Mouse (Mus musculus) heart, adult 18-20 months (tissue): Measurements from ENCODE around the gene Mid1. TPM values are rescaled to one million over a fixed set of nuclear protein-coding genes. Genes with fewer than 3 reads are reported as not detected.
"Not testable (repeated sequence)": the region's sequence is repeated elsewhere in the genome, so short reads cannot be mapped to it uniquely, and the experiment has no call there.

ENCODE experiments used
- DNase-seq, 2 experiments: peaks; one replicate each; pipeline ENCODE4 v3.0.0; 2021 to 2022; ENCODE audit warnings: mixed read lengths in 1 of 2
- total RNA-seq, 2 experiments: library from RNA; stranded (reverse); gene quantifications; 2 replicates each; pipeline ENCODE4 v1.2.3; 2021

Gene Mid1
- total RNA-seq, 2 experiments from 2014 or later: 3.3 to 5.4 TPM

- DNase-seq: peak in 1 of 2 experiments; percentile 84
Measured at GRCm38 (mm10) chrX:169987368-169987837, 302.4 kb downstream of the Mid1 start.

GRCm38 (mm10) chrX:169988571-169989218 is 303.7 kb downstream of the Mid1 start:
- peak in 1 of 2 experiments; percentile 75 for DNase-seq

GRCm38 (mm10) chrX:169989219-169989595 is 304.2 kb downstream of the Mid1 start:
- not testable (repeated sequence) for DNase-seq

GRCm38 (mm10) chrX:169989691-169990631 is 305.0 kb downstream of the Mid1 start:
- DNase-seq: peak; percentile 57 to 93

- DNase-seq: peak; percentile 97 to 100
Measured at GRCm38 (mm10) chrX:169991128-169991873, 306.3 kb downstream of the Mid1 start.

GRCm38 (mm10) chrX:169992086-169992930 is 307.3 kb downstream of the Mid1 start:
- peak in 1 of 2 experiments; percentile 54 for DNase-seq

- peak in 1 of 2 experiments; percentile 58 for DNase-seq
Measured at GRCm38 (mm10) chrX:169992951-169993547, 308.1 kb downstream of the Mid1 start.

- peak in 1 of 2 experiments; percentile 79 for DNase-seq
Measured at GRCm38 (mm10) chrX:169994011-169994865, 309.2 kb downstream of the Mid1 start.

- DNase-seq: peak in 1 of 2 experiments; percentile 63
Measured at GRCm38 (mm10) chrX:169994866-169995711, 310.1 kb downstream of the Mid1 start.

GRCm38 (mm10) chrX:169995909-169996521 is 311.0 kb downstream of the Mid1 start:
- DNase-seq: peak in 1 of 2 experiments; percentile 56

- DNase-seq: peak; percentile 78 to 95
Measured at GRCm38 (mm10) chrX:169996926-169997325, 311.9 kb downstream of the Mid1 start.

- not testable (repeated sequence) for DNase-seq
Measured at GRCm38 (mm10) chrX:169997456-169997853, 312.5 kb downstream of the Mid1 start.

- peak; percentile 100 for DNase-seq
Measured at GRCm38 (mm10) chrX:169997854-169998456, 313.0 kb downstream of the Mid1 start.

- DNase-seq: not testable (repeated sequence)
Measured at GRCm38 (mm10) chrX:169998559-169999219, 313.7 kb downstream of the Mid1 start.

- DNase-seq: peak in 1 of 2 experiments; percentile 78
Measured at GRCm38 (mm10) chrX:169999226-169999883, 314.4 kb downstream of the Mid1 start.

GRCm38 (mm10) chrX:169999912-170000641 is 315.1 kb downstream of the Mid1 start:
- DNase-seq: not testable (repeated sequence)
